In genomic region chr12:79975466-79976239, GRCm38 (mm10) we compare ENCODE assay signal across 12 mouse cellular contexts.
DNase-seq lines count a peak whose midpoint lies in the region; ATAC-seq lines count a peak whose summit lies in the region.
"Had no signal": no experiment of that assay in that cellular context is flagged by ENCODE, and none has a peak within 500 bp of the region (broad histone marks: within the 10 kb centered on the region; RNA-seq: fewer than 3 reads in every experiment).

No protein-coding gene starts in this region.

- peak; percentile 65 for DNase-seq in embryo, embryonic 10 days (ENCODE audit: low spot score)
- no peak for DNase-seq in embryo, embryonic 9.5 days (ENCODE audit: extremely low spot score)
- DNase-seq in kidney, adult 18-20 months: no peak
- no peak for DNase-seq in frontal cortex, adult 2 months (ENCODE audit: extremely low spot score in 1 of 2, low spot score in 1 of 2)
- no peak for DNase-seq in gastrocnemius, postnatal 36 days
- DNase-seq: cerebellum, adult 11 months; kidney, adult 8-10 months; midbrain, embryonic 14.5 days had no signal

- H3K36me3 ChIP-seq in kidney, embryonic 15.5 days: no peaks in the 10 kb centered on the region
- no peaks in the 10 kb centered on the region for H3K36me3 ChIP-seq in embryonic facial prominence, embryonic 12.5 days
- no peaks in the 10 kb centered on the region for H3K36me3 ChIP-seq in limb, embryonic 15.5 days

- no peak overlapping the region for H3K4me2 ChIP-seq in kidney, embryonic 15.5 days
- no peak overlapping the region for H3K4me2 ChIP-seq in embryonic facial prominence, embryonic 12.5 days (replicated peaks)
- H3K4me2 ChIP-seq in limb, embryonic 15.5 days: no peak overlapping the region
- H3K4me2 ChIP-seq: forebrain, embryonic 13.5 days had no signal

- peak overlapping the region; percentile 82 for H3K27ac ChIP-seq in kidney, embryonic 15.5 days
- H3K27ac ChIP-seq in embryonic facial prominence, embryonic 12.5 days: peak overlapping the region; percentile 43
- peak overlapping the region; percentile 82 for H3K27ac ChIP-seq in limb, embryonic 15.5 days

- H3K4me1 ChIP-seq in kidney, embryonic 15.5 days: peaks cover 41% of the 10 kb centered on the region
- peaks cover 37% of the 10 kb centered on the region for H3K4me1 ChIP-seq in embryonic facial prominence, embryonic 12.5 days
- peaks cover 36% of the 10 kb centered on the region for H3K4me1 ChIP-seq in limb, embryonic 15.5 days

- intact Hi-C loops in gastrocnemius, postnatal 36 days (cut with DNase I): no loop called here

- 40% methylated on average over 9 of the region's 9 CpGs for WGBS in kidney, embryonic 15.5 days
- 52% methylated on average over 9 of the region's 9 CpGs for WGBS in embryonic facial prominence, embryonic 12.5 days
- WGBS in limb, embryonic 15.5 days: 41% methylated on average over 9 of the region's 9 CpGs

- H3K27me3 ChIP-seq in kidney, embryonic 15.5 days: no peaks in the 10 kb centered on the region
- H3K27me3 ChIP-seq in embryonic facial prominence, embryonic 12.5 days: no peaks in the 10 kb centered on the region
- no peaks in the 10 kb centered on the region for H3K27me3 ChIP-seq in limb, embryonic 15.5 days
- H3K27me3 ChIP-seq: forebrain, embryonic 13.5 days had no signal

- 0 out of 2 replicates have a peak overlapping the region, but pooled peaks have one; percentile 8 for H3K9ac ChIP-seq in kidney, embryonic 15.5 days
- H3K9ac ChIP-seq in embryonic facial prominence, embryonic 12.5 days: no peak overlapping the region
- H3K9ac ChIP-seq in limb, embryonic 15.5 days: no peak overlapping the region
- H3K9ac ChIP-seq: forebrain, embryonic 13.5 days had no signal

- no peak overlapping the region for H3K4me3 ChIP-seq in kidney, embryonic 15.5 days (replicated peaks)
- no peak overlapping the region for H3K4me3 ChIP-seq in embryonic facial prominence, embryonic 12.5 days
- no peak overlapping the region for H3K4me3 ChIP-seq in limb, embryonic 15.5 days
- H3K4me3 ChIP-seq: forebrain, embryonic 13.5 days had no signal

- no peaks in the 10 kb centered on the region for H3K9me3 ChIP-seq in kidney, embryonic 15.5 days (replicated peaks)
- no peaks in the 10 kb centered on the region for H3K9me3 ChIP-seq in embryonic facial prominence, embryonic 12.5 days
- H3K9me3 ChIP-seq in limb, embryonic 15.5 days: no peaks in the 10 kb centered on the region
- H3K9me3 ChIP-seq: forebrain, embryonic 13.5 days had no signal

- ATAC-seq in kidney, embryonic 15.5 days (replicated peaks; ENCODE audit: low FRiP score): peak; percentile 16; the same call in 1 of the 2 replicates
- ATAC-seq in embryonic facial prominence, embryonic 12.5 days (ENCODE audit: insufficient number of reproducible peaks, insufficient read depth, low FRiP score, low TSS enrichment): no peak
- ATAC-seq in limb, embryonic 15.5 days (ENCODE audit: insufficient number of reproducible peaks, low FRiP score, low TSS enrichment, low read depth): no peak
- ATAC-seq: forebrain, embryonic 13.5 days had no signal
